Mouse (Mus musculus) lung, postnatal 0 days (tissue): ENCODE measurements around the gene Galm.

ENCODE experiments used
- CTCF ChIP-seq: IDR thresholded peaks from 2 replicates; pipeline ENCODE4 v1.5.1; 2016; ENCODE audit warnings: antibody characterized with exemption, mild to moderate bottlenecking
- EP300 ChIP-seq: IDR thresholded peaks from 2 replicates; pipeline ENCODE4 v1.6.1; 2016; ENCODE audit warnings: antibody characterized with exemption, mild to moderate bottlenecking, control low read depth

DNA sequence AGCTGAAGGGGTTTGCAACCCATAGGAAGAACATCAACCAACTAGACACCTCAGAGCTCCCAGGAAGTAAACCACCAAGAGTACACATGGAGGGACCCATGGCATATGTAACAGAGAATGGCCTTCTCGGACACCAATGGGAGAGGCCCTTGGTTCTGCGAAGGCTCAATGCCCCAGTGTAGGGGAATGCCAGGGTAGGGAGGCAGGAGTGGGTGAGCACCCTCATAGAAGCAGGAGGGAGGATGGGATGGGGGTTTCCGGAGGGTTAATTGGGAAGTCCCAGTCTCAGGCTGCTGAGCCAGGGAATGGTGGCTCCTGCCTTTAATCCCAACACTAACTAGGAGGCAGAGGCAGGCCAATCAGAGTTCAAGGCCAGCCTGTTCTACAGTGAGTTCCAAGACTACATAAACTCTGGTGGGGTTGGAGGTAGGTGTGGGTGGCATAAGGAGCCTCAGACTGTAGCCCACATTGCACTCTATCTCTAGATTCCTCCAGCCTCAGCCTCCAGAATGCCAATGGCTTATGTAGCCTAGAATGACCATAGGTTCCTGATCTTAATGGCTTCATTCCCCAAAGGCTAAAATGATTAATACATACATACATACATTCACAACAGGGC, 72.0 kb downstream of the Galm start:
- TF ChIP-seq CTCF, result no peak
- TF ChIP-seq EP300, result no peak
